Mouse (Mus musculus): ENCODE results near the gene Arid2.
"Not testable (repeated sequence)": the region's sequence is repeated elsewhere in the genome, so short reads cannot be mapped to it uniquely, and the experiment has no call there.

The Arid2 gene

DNA sequence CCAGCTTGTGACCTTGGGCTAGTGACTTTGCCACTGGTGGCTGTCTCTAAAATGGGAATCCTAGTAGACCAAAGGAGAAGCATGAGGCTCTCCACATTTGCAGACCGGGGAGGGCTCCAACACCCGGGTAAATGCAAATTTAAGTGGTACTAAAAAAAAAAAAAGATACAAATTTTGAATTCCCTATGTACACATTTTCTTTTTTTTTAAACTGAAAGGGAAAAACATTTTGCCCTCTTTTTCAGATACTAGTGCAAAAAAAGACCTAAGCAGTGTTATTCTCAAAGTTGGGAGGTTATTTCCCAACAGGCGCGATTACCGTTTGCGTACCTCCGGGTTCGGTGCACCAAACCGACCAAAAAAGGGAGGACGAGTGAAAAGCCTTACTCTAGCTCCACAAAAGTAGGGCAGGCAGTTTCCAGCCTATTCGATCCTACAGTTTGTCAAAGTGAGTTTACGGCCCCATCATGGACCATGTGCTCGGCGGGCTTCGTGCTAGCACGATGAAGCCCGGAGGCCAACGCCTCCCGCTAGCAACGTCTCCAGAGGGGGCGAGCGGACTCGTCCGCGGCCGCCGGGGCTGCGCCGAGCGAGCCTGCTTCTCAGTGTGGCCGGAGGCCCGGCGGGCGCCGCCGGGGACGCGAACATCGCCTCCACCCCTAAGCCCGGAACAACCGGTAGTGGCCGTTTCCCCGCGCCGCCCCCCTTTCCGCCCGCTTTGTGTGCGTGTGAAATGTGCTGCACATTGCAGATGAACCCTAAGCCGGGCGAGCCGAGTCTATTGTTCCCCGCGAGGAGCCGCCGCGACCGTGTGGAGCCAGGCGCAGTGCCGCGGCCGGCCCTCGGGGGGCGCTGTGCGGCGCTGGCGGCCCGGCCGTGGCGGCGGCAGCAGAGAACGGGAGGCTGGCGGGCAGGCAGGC, 1.0 kb upstream of the Arid2 start:
- peak; percentile 91 to 96 for DNase-seq (ENCODE audit: low spot score in 2 of 2)

- DNase-seq (ENCODE audit: low spot score in 2 of 2), result no peak
These were observed 404 bp upstream of the Arid2 start for GRCm38 (mm10) chr15:96286935-96287292.

GRCm38 (mm10) chr15:96287976-96288835, 888 bp downstream of the Arid2 start:
- peak; percentile 48 to 52 for DNase-seq (ENCODE audit: low spot score in 2 of 2)

DNA sequence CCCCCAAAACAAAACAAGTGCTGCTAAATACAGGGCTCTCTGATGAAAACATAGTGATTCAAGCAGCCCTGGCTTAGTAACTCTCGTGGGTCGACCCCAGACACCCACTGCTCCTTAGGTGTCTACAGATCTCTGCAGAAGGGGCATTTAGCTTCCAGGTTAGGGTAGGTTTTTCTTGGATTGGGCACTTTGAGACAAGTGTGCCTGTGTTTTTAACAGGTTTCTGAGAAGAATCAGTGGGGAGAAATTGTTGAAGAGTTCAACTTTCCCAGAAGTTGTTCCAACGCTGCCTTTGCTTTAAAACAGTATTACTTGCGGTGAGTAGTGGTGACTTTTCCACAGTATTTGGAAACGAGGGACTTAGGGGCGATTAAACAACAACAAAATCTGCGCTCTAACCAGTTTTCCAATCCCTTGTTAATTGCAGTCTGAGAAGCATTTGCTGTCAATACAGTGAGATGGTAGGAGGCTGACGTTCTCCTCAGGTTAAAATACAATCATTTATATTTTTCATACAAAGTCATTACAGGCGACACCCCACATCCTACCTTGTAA, 1.6 kb downstream of the Arid2 start:
- no peak for DNase-seq (ENCODE audit: low spot score in 2 of 2)

GRCm38 (mm10) chr15:96290001-96290400, 2.7 kb downstream of the Arid2 start:
- DNase-seq (ENCODE audit: low spot score in 2 of 2), result no peak

DNA sequence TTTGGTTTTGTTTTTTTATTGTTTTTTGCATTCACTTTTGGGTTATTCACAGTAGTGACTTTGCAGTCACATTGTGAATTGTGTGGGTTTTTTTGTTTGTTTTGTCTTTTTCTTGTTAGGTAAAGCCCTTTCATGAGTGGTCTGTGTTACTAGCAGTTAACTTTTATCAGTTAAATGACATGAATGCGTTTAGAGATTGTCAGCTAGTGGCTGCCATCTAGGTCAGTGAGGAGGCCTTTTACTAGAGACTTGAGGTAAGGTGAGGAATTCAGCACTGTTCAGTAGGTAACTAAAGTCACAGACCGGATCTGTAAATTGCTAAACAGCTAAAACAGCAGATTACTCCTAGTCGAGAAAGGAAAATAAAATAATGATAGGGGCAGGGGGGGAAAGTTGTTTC, 6.1 kb downstream of the Arid2 start:
- DNase-seq (ENCODE audit: low spot score in 2 of 2), result no peak

GRCm38 (mm10) chr15:96297078-96297590, 9.8 kb downstream of the Arid2 start:
- no peak for DNase-seq (ENCODE audit: low spot score in 2 of 2)

DNA sequence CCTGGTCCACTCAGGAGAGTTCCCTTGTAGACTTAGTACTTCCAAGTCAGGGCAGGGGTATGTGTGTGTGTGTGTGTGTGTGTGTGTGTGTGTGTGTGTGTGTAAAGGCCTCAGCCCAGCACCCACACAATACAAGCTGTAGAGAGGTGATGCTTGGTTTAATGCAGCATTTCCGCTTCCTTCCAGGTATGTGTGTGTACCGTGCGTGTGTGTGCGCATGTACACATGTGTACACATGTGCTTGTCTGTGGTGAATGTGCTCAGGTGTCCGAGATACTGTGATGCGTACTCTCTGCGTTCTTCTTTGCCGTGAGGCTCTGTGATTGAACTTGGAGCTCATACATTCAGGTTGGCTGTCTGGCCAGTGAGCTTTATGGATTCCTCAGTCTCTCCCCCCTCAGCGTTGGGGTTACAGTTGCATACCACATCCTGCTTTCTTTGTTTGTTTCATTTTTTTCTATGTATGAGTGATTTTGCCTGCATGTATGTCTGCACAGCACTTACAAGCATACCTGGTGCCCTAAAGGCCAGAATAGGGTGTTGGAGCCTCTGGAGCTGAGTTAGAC, 10.4 kb downstream of the Arid2 start:
- DNase-seq (ENCODE audit: low spot score in 2 of 2), result no peak

- DNase-seq (ENCODE audit: low spot score in 2 of 2), result no peak
These were observed 22.0 kb downstream of the Arid2 start for GRCm38 (mm10) chr15:96309310-96309709.

GRCm38 (mm10) chr15:96312902-96313301, 25.6 kb downstream of the Arid2 start:
- no peak for DNase-seq (ENCODE audit: low spot score in 2 of 2)

- DNase-seq (ENCODE audit: low spot score in 2 of 2), result no peak
These were observed 28.3 kb downstream of the Arid2 start for GRCm38 (mm10) chr15:96315664-96316063.

- DNase-seq (ENCODE audit: low spot score in 2 of 2), result no peak
These were observed 32.0 kb downstream of the Arid2 start for GRCm38 (mm10) chr15:96319335-96319734.

GRCm38 (mm10) chr15:96325726-96326328, 38.5 kb downstream of the Arid2 start:
- DNase-seq (ENCODE audit: low spot score in 2 of 2), result no peak

GRCm38 (mm10) chr15:96328722-96329121, 41.4 kb downstream of the Arid2 start:
- not testable (repeated sequence) for DNase-seq (ENCODE audit: low spot score in 2 of 2)

- no peak for DNase-seq (ENCODE audit: low spot score in 2 of 2)
These were observed 43.2 kb downstream of the Arid2 start for GRCm38 (mm10) chr15:96330536-96330935.

- no peak for DNase-seq (ENCODE audit: low spot score in 2 of 2)
These were observed 45.3 kb downstream of the Arid2 start for GRCm38 (mm10) chr15:96332468-96333213.

DNA sequence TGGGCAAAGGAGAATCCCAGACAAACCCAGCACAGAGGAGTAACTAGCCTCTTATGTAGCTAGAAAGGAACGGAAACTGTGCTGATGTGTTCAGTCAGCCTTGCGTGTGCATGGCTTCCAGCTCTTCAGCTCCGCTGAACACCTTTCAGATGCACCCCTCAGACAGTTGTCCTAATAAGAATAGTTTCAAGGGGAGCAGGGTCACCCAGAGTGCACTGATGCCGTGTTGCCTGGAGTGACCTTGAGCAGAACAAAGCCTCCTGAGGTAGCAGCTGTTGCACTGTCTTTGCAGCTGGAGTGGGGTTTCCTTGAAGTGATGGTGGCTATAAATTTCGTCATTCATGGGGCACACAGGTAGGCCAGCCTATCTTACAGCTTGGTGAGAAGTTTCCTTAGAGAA, 46.0 kb downstream of the Arid2 start:
- DNase-seq (ENCODE audit: low spot score in 2 of 2), result no peak

DNA sequence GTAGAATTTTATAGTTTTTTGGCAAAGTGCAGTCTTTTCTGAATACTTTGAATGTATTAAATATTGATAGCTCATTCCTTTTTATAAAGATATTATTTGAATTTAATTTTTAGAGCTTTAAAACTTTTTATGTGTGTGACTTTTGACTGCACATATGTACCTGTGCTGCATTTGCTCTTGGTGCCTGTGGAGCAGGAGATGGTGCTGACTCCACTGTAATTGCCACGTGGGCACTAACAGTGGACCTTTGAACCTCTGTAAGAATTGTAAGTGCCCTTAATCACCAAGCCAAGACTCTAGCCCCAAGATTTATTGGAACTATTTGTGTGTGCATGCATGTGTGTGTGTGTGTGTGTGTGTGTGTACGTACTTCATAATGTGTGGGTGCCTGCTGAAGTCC, 53.6 kb downstream of the Arid2 start:
- no peak for DNase-seq (ENCODE audit: low spot score in 2 of 2)

GRCm38 (mm10) chr15:96342097-96342496, 54.8 kb downstream of the Arid2 start:
- no peak for DNase-seq (ENCODE audit: low spot score in 2 of 2)

- DNase-seq (ENCODE audit: low spot score in 2 of 2), result no peak
These were observed 55.6 kb downstream of the Arid2 start for GRCm38 (mm10) chr15:96342871-96343270.

All from urinary bladder, postnatal 36 days (tissue).